Mouse (Mus musculus) kidney, embryonic 14.5 days (tissue): ENCODE measurements around the gene Gm42674. TPM values are rescaled to one million over a fixed set of nuclear protein-coding genes. Genes with fewer than 3 reads are reported as not detected.

ENCODE experiments used
- polyA plus RNA-seq: library from polyadenylated mRNA; unstranded; fragments of >200 nt; fragmentation: Nextera tagmentation; extraction: Ambion mirVana; gene quantifications from 2 replicates; pipeline ENCODE4 v1.2.1, GENCODE M21; 2014

Gene Gm42674
- polyA plus RNA-seq, 1 experiment from 2014 or later, result not detected

Other genes with a start within 250 kb of the Gm42674 start
- 8.2 and 12.3 TPM in 2 replicates for gene Slc27a3, start 212.0 kb upstream of the Gm42674 start, polyA plus RNA-seq
- gene Ints3, start 168.3 kb upstream of the Gm42674 start, polyA plus RNA-seq, result 24.0 and 39.2 TPM in 2 replicates
- 11.0 and 12.3 TPM in 2 replicates for gene Npr1, start 136.0 kb upstream of the Gm42674 start, polyA plus RNA-seq
- gene Ilf2, start 125.8 kb upstream of the Gm42674 start, polyA plus RNA-seq, result 245 and 262 TPM in 2 replicates
- 58.5 and 67.6 TPM in 2 replicates for gene Snapin, start 110.9 kb upstream of the Gm42674 start, polyA plus RNA-seq
- 98.8 and 105 TPM in 2 replicates for gene Chtop, start 92.4 kb upstream of the Gm42674 start, polyA plus RNA-seq
- 50.7 and 55.9 TPM in 2 replicates for gene S100a1, start 87.5 kb upstream of the Gm42674 start, polyA plus RNA-seq
- 30.2 and 38.0 TPM in 2 replicates for gene S100a13, start 87.5 kb upstream of the Gm42674 start, polyA plus RNA-seq
- gene S100a14, start 75.0 kb upstream of the Gm42674 start, polyA plus RNA-seq, result 1.1 and 1.6 TPM in 2 replicates
- gene S100a16, start 64.7 kb upstream of the Gm42674 start, polyA plus RNA-seq, result 175 and 198 TPM in 2 replicates
- 0.06 TPM in 1 of 2 replicates, not detected in the other for gene S100a3, start 41.3 kb upstream of the Gm42674 start, polyA plus RNA-seq
- gene S100a2, start 11.7 kb upstream of the Gm42674 start, polyA plus RNA-seq, result not detected in 2 replicates
- gene S100a4, start 1.9 kb downstream of the Gm42674 start, polyA plus RNA-seq, result 2.7 and 3.9 TPM in 2 replicates
- 0.56 TPM in 1 of 2 replicates, not detected in the other for gene S100a5, start 6.6 kb downstream of the Gm42674 start, polyA plus RNA-seq
- gene S100a6, start 11.0 kb downstream of the Gm42674 start, polyA plus RNA-seq, result 115 and 148 TPM in 2 replicates
- gene S100a7a, start 52.1 kb downstream of the Gm42674 start, polyA plus RNA-seq, result not detected in 2 replicates
- gene S100a8, start 67.1 kb downstream of the Gm42674 start, polyA plus RNA-seq, result 2.4 and 4.2 TPM in 2 replicates
- gene S100a9, start 93.8 kb downstream of the Gm42674 start, polyA plus RNA-seq, result 1.3 and 2.0 TPM in 2 replicates
- not detected in 2 replicates for gene Pglyrp4, start 125.0 kb downstream of the Gm42674 start, polyA plus RNA-seq
- gene Gm5849, start 176.0 kb downstream of the Gm42674 start, polyA plus RNA-seq, result not detected in 2 replicates